Mouse (Mus musculus) lung, embryonic 16.5 days (tissue): ENCODE data around the gene Wipf2. TPM values are rescaled to one million over a fixed set of nuclear protein-coding genes. Genes with fewer than 3 reads are reported as not detected.

Experiments used
- ATAC-seq: fragments of 200-750 bp; cut with Nextera tagmentation; 2 replicates; pipeline ENCODE4 v1.8.0; 2017; ENCODE audit warnings: low read depth, mild to moderate bottlenecking, moderate library complexity
- H3K27ac ChIP-seq: fragments of 300-500 bp; sonication (generic); 2 replicates; pipeline ENCODE4 v1.5.1; 2014; ENCODE audit warnings: mild to moderate bottlenecking, control low read depth, low read length
- H3K27me3 ChIP-seq: fragments of 300-500 bp; sonication (generic); 2 replicates; pipeline ENCODE4 v1.6.1; 2014; ENCODE audit warnings: low read depth, low read length, mixed read lengths; ENCODE audit not compliant: control insufficient read depth, insufficient read depth
- H3K36me3 ChIP-seq: fragments of 300-500 bp; sonication (generic); 2 replicates; pipeline ENCODE4 v1.6.1; 2014; ENCODE audit warnings: low read length; ENCODE audit not compliant: control insufficient read depth, insufficient read depth
- H3K4me1 ChIP-seq: fragments of 300-500 bp; sonication (generic); replicated peaks from 2 replicates; pipeline ENCODE4 v1.6.1; 2014; ENCODE audit warnings: low read length, mixed read lengths; ENCODE audit not compliant: control insufficient read depth, insufficient read depth
- H3K4me2 ChIP-seq: fragments of 300-500 bp; sonication (generic); 2 replicates; pipeline ENCODE4 v1.6.1; 2014; ENCODE audit warnings: low read depth, low read length, control low read depth
- H3K4me3 ChIP-seq: fragments of 300-500 bp; sonication (generic); 2 replicates; pipeline ENCODE4 v1.5.1; 2014; ENCODE audit warnings: mild to moderate bottlenecking, low read length, control low read depth
- H3K9ac ChIP-seq: fragments of 300-500 bp; sonication (generic); 2 replicates; pipeline ENCODE4 v1.6.1; 2014; ENCODE audit warnings: low read length, control low read depth
- H3K9me3 ChIP-seq: fragments of 300-500 bp; sonication (generic); 2 replicates; pipeline ENCODE4 v1.6.1; 2016; ENCODE audit warnings: low read length; ENCODE audit not compliant: control insufficient read depth
- WGBS: fragments of 180-500 bp; shearing (Covaris S2); extraction: QIAGEN DNeasy Blood & Tissue Kit; methylation state at CpG from one replicate; pipeline ENCODE4 v1.1.7; 2014; 5-methylcytosine and 5-hydroxymethylcytosine counted together
- polyA plus RNA-seq: library from polyadenylated mRNA; unstranded; fragments of >200 nt; fragmentation: Nextera tagmentation; extraction: Ambion mirVana; gene quantifications from 2 replicates; pipeline ENCODE4 v1.2.1, GENCODE M21; 2015

Gene Wipf2
- polyA plus RNA-seq, 1 experiment from 2014 or later, result 4.6 TPM

DNA sequence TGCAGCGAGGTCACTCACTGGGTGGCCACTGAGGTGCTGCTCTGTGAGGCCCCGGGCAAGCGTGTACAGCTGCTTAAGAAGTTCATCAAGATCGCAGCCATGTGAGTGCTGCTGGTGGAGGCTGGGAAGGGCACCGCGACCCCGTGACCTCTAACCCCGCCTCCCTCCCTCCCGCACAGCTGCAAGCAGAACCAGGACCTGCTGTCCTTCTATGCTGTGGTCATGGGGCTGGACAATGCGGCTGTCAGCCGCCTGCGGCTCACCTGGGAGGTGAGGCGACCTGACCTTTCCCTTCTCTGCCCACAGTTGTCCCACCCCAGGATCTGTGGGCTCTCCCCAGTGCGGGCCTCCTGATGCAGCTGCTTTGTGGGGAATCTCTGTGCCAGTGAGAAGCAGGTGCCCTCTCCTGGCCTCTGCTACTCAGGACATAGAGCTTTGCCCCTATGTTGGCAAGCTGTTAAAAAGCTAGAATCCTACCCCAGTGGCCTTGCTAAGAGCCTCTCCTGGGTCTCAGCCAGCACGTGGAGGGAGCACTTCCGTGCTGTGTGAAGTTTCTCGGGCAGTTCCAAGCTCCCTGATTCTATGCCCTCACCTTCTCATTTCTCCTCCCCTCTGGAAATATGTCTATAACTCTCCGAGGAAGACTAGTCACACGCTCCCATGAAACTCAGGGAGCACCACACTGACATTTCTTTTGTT, 14.1 kb upstream of the Wipf2 start:
- H3K36me3 ChIP-seq, result no peaks in the 10 kb centered on the region
- no peaks in the 10 kb centered on the region for H3K27me3 ChIP-seq
- H3K4me2 ChIP-seq, result no peak overlapping the region
- no peak overlapping the region for H3K27ac ChIP-seq
- H3K4me1 ChIP-seq, result peaks cover 16% of the 10 kb centered on the region
- H3K9me3 ChIP-seq, result no peaks in the 10 kb centered on the region
- WGBS, result 11% methylated on average over 19 of the region's 19 CpGs
- 0 out of 2 replicates have a peak, but pooled peaks have one; percentile 23 for ATAC-seq
- no peak overlapping the region for H3K9ac ChIP-seq
- H3K4me3 ChIP-seq, result no peak overlapping the region

GRCm38 (mm10) chr11:98850100-98851093, 13.0 kb upstream of the Wipf2 start:
- 50% methylated on average over 26 of the region's 26 CpGs for WGBS
- no peaks in the 10 kb centered on the region for H3K27me3 ChIP-seq
- no peaks in the 10 kb centered on the region for H3K36me3 ChIP-seq
- peak; percentile 61 for ATAC-seq
- peaks cover 16% of the 10 kb centered on the region for H3K4me1 ChIP-seq
- H3K4me2 ChIP-seq, result no peak overlapping the region
- H3K9me3 ChIP-seq, result no peaks in the 10 kb centered on the region
- no peak overlapping the region for H3K4me3 ChIP-seq
- H3K9ac ChIP-seq, result 0 out of 2 replicates have a peak overlapping the region, but pooled peaks have one; percentile 24
- H3K27ac ChIP-seq, result peak overlapping the region; percentile 32; the same call in 1 of the 2 replicates

GRCm38 (mm10) chr11:98854116-98854515, 9.3 kb upstream of the Wipf2 start:
- Histone ChIP-seq H3K4me2 (no peak overlapping the region), H3K27ac (no peak overlapping the region), H3K36me3 (no peaks in the 10 kb centered on the region), H3K4me3 (no peak overlapping the region), H3K27me3 (no peaks in the 10 kb centered on the region), H3K9me3 (no peaks in the 10 kb centered on the region), H3K9ac (no peak overlapping the region), H3K4me1 (peaks cover 14% of the 10 kb centered on the region)
- 84% methylated on average over 8 of the region's 8 CpGs for WGBS
- no peak for ATAC-seq

DNA sequence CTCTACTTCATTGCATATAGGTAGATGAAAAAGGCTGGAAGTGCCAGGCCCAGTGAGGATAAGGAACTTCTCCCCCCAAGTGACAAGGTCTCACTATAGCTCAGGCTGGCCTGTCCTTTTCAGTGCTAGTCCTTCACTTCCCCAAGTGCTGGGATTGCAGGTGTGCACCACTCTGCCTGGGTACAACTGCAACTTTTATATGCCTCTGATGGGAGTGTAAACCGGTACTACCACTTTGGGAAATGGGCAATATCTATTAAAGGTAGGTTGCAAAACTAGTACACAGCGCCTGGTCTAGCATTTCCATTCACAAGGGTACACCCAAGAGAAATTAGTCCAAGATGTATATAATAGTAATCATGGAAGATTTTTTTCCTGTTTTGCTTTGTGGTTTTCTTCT, 8.8 kb upstream of the Wipf2 start:
- Histone ChIP-seq H3K36me3 (no peaks in the 10 kb centered on the region), H3K9ac (no peak overlapping the region), H3K4me3 (no peak overlapping the region), H3K9me3 (no peaks in the 10 kb centered on the region), H3K4me1 (peaks cover 9% of the 10 kb centered on the region), H3K27ac (no peak overlapping the region), H3K27me3 (no peaks in the 10 kb centered on the region), H3K4me2 (no peak overlapping the region)
- ATAC-seq, result no peak
- WGBS, result 82% methylated on average over 2 of the region's 2 CpGs

GRCm38 (mm10) chr11:98858759-98859731, 4.4 kb upstream of the Wipf2 start:
- Histone ChIP-seq H3K36me3 (no peaks in the 10 kb centered on the region), H3K9ac (0 out of 2 replicates have a peak overlapping the region, but pooled peaks have one; percentile 28), H3K4me3 (no peak overlapping the region), H3K9me3 (no peaks in the 10 kb centered on the region), H3K4me1 (peaks cover 5% of the 10 kb centered on the region), H3K27me3 (no peaks in the 10 kb centered on the region), H3K27ac (no peak overlapping the region), H3K4me2 (no peak overlapping the region)
- 29% methylated on average over 14 of the region's 14 CpGs for WGBS
- ATAC-seq, result peak; percentile 73

DNA sequence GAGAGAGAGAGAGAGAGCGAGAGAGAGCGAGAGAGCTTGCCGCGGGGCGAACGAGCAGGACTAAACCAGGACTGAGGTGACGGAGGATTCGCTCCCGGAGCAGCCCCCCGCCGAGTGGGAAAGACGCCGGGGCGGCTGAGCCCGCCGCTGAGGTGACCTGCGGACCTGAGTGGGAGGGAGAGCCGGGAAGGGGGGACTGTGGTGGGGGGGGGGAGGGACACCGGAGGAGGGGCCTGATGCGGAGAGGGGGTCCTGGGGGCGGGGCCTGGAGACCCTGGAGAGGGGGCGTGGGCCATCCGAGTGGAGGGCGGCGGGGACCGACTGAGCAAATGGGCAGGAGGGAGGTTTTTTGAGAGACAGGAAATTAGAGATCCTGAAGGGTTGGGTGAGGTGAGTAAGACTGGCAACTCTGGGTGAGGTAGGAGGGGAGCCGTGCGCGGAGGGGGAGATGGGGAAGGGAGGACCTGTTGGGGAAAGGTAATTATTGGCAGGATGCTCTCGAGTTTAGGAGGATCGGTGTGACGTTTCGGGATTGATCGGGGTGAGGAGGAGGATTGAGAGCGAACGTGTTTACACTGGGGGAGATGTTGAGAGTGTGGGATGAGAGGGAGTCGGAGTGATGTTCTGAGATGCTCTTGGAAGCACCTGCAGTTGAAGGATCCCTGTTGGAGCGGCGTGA, 452 bp downstream of the Wipf2 start:
- H3K9ac ChIP-seq, result peak overlapping the region; percentile 85
- H3K4me2 ChIP-seq, result peak overlapping the region; percentile 87
- peak; percentile 73 for ATAC-seq
- H3K9me3 ChIP-seq, result no peaks in the 10 kb centered on the region
- peak overlapping the region; percentile 89 for H3K27ac ChIP-seq
- peaks cover 12% of the 10 kb centered on the region for H3K36me3 ChIP-seq
- under 1% methylated on average over 31 of the region's 39 CpGs for WGBS
- H3K4me3 ChIP-seq, result peak overlapping the region; percentile 73
- H3K4me1 ChIP-seq, result peaks cover 6% of the 10 kb centered on the region
- H3K27me3 ChIP-seq, result no peaks in the 10 kb centered on the region

- Histone ChIP-seq H3K4me2 (no peak overlapping the region), H3K27me3 (no peaks in the 10 kb centered on the region), H3K4me1 (peaks cover 11% of the 10 kb centered on the region), H3K4me3 (no peak overlapping the region), H3K27ac (no peak overlapping the region), H3K9me3 (no peaks in the 10 kb centered on the region), H3K36me3 (peaks cover 14% of the 10 kb centered on the region), H3K9ac (no peak overlapping the region)
- 88% methylated on average over 12 of the region's 12 CpGs for WGBS
- ATAC-seq, result no peak
Observed at GRCm38 (mm10) chr11:98867293-98867692, 3.9 kb downstream of the Wipf2 start.

GRCm38 (mm10) chr11:98869906-98870305, 6.5 kb downstream of the Wipf2 start:
- 81% methylated on average over 8 of the region's 8 CpGs for WGBS
- H3K9ac ChIP-seq, result no peak overlapping the region
- no peaks in the 10 kb centered on the region for H3K9me3 ChIP-seq
- H3K4me2 ChIP-seq, result no peak overlapping the region
- H3K4me3 ChIP-seq, result no peak overlapping the region
- no peak overlapping the region for H3K27ac ChIP-seq
- no peak for ATAC-seq
- H3K36me3 ChIP-seq, result peaks cover 17% of the 10 kb centered on the region
- H3K4me1 ChIP-seq, result peaks cover 4% of the 10 kb centered on the region; the same call in 1 of the 2 replicates
- no peaks in the 10 kb centered on the region for H3K27me3 ChIP-seq
